Comparison of ENCODE assay signal across 8 mouse cellular contexts in genomic region chr2:140670963-140671702, GRCm38 (mm10). TPM values are rescaled to one million over a fixed set of nuclear protein-coding genes. Genes with fewer than 3 reads are reported as not detected.
A peak's percentile ranks its signal among the peaks of the same experiment; 100 is the strongest.
DNase-seq lines count a peak whose midpoint lies in the region; ATAC-seq lines count a peak whose summit lies in the region.

Gene Flrt3 (minus strand): TSS chr2:140671469.

- H3K27me3 ChIP-seq in hindbrain, embryonic 15.5 days: no peaks in the 10 kb centered on the region

- H3K27ac ChIP-seq in hindbrain, embryonic 15.5 days (replicated peaks): peak within 1 kb of the TSS; percentile 87

- no peaks in the 10 kb centered on the region for H3K9me3 ChIP-seq in hindbrain, embryonic 15.5 days

- peak within 1 kb of the TSS; percentile 62 for H3K9ac ChIP-seq in hindbrain, embryonic 15.5 days

- under 1% methylated on average over 26 of the region's 26 CpGs for WGBS in hindbrain, embryonic 15.5 days

- DNase-seq in adipocyte (ENCODE audit: low spot score): peak; percentile 93
- peak; percentile 86 to 92 for DNase-seq in cerebellum, postnatal 36 days
- peak; percentile 72 for DNase-seq in gastrocnemius, adult 18-20 months (ENCODE audit: low spot score)
- DNase-seq in layer of hippocampus, postnatal 36 days: peak; percentile 85 to 88
- peak; percentile 88 for DNase-seq in lung, postnatal 14 days
- DNase-seq in retina, postnatal 1 day: peak; percentile 95
- DNase-seq in urinary bladder, postnatal 36 days (ENCODE audit: low spot score in 2 of 2): peak; percentile 79 to 85

- no peaks in the 10 kb centered on the region for H3K36me3 ChIP-seq in hindbrain, embryonic 15.5 days

- peak within 1 kb of the TSS; percentile 60 for H3K4me3 ChIP-seq in hindbrain, embryonic 15.5 days

- peak; percentile 99 for ATAC-seq in hindbrain, embryonic 15.5 days (ENCODE audit: low FRiP score, low read depth)

- peaks cover 13% of the 10 kb centered on the region for H3K4me1 ChIP-seq in hindbrain, embryonic 15.5 days (replicated peaks)

- H3K4me2 ChIP-seq in hindbrain, embryonic 15.5 days: peak within 1 kb of the TSS; percentile 65

RNA-seq across cellular contexts. Expression of gene Flrt3, which starts in this region (rescaled TPM):
- total RNA-seq in gastrocnemius, adult 18-20 months (2021): under 1 TPM; 0.14 to 0.28 TPM
- polyA plus RNA-seq in hindbrain, embryonic 15.5 days (2015; fragmentation: Nextera tagmentation; extraction: Ambion mirVana): 33.6 and 39.0 TPM in 2 replicates
- 10 to 100 TPM; 36.6 to 40.6 TPM for total RNA-seq in layer of hippocampus, postnatal 36 days (2021)

Comparison
In these comparisons a context has a peak if more than half of its experiments do, and no peak if none do; other contexts are left out.
1. Peak in every context shown above with its lines: DNase-seq, ATAC-seq, H3K4me3 ChIP-seq and H3K27ac ChIP-seq.
2. RNA of gene Flrt3 (total RNA-seq): 36.6 to 40.6 TPM in layer of hippocampus, postnatal 36 days; 0.14 to 0.28 TPM in gastrocnemius, adult 18-20 months; every median in the first group is over 10 times any median in the second.
3. Peak in DNase-seq in gastrocnemius, adult 18-20 months; RNA of the gene not detected or under 1 TPM.